Mouse (Mus musculus): Measurements from ENCODE around the gene Adgre5.

Adgre5 gene

GRCm38 (mm10) chr8:83747661-83748346 is 6.7 kb upstream of the Adgre5 start:
- TF ChIP-seq POU5F1 (IDR thresholded peaks at IDR 0.05; ENCODE audit: borderline replicate concordance, low read length) (no peak), NANOG (IDR thresholded peaks at IDR 0.05; ENCODE audit: borderline replicate concordance, low read length) (no peak), CTCF (conservative IDR thresholded peaks at IDR 0.05; ENCODE audit: low read length) (no peak)
- no peaks in the 10 kb centered on the region for H3K9me3 ChIP-seq (ENCODE audit: low read length)
- H3K27me3 ChIP-seq (ENCODE audit: insufficient read depth, low read length): peaks cover 33% of the 10 kb centered on the region
- peaks cover 55% of the 10 kb centered on the region for H3K4me1 ChIP-seq (replicated peaks; ENCODE audit: low read depth, low read length)
- H3K36me3 ChIP-seq (ENCODE audit: insufficient read depth, low read length): no peaks in the 10 kb centered on the region
- peak overlapping the region; percentile 75 for H3K4me3 ChIP-seq (replicated peaks; ENCODE audit: low read length)

DNA sequence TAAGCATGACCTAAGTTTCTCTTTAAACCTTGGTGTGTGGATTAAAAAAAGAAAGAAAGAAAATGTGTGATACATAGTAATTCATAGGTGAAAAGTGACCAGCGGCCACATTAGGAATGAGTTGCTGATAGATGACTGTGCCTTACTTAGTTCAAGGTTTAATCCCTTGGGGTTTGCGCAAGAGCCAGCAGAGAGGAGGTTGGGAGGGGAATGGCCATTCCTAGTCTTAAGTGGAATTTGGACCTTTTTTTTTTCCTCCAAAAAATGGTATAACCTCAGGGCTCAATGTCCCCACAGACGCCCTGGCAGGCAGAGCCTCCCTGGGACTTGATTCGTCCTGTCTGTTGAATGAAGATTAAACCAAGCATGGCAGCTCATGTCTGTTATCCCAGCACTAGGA is 2.9 kb upstream of the Adgre5 start:
- Histone ChIP-seq H3K9me3 (ENCODE audit: low read length) (no peaks in the 10 kb centered on the region), H3K4me1 (replicated peaks; ENCODE audit: low read depth, low read length) (peaks cover 73% of the 10 kb centered on the region), H3K36me3 (ENCODE audit: insufficient read depth, low read length) (no peaks in the 10 kb centered on the region), H3K27me3 (ENCODE audit: insufficient read depth, low read length) (peaks cover 20% of the 10 kb centered on the region), H3K4me3 (replicated peaks; ENCODE audit: low read length) (no peak overlapping the region)
- TF ChIP-seq CTCF (conservative IDR thresholded peaks at IDR 0.05; ENCODE audit: low read length) (no peak), POU5F1 (IDR thresholded peaks at IDR 0.05; ENCODE audit: borderline replicate concordance, low read length) (no peak), NANOG (IDR thresholded peaks at IDR 0.05; ENCODE audit: borderline replicate concordance, low read length) (no peak)

DNA sequence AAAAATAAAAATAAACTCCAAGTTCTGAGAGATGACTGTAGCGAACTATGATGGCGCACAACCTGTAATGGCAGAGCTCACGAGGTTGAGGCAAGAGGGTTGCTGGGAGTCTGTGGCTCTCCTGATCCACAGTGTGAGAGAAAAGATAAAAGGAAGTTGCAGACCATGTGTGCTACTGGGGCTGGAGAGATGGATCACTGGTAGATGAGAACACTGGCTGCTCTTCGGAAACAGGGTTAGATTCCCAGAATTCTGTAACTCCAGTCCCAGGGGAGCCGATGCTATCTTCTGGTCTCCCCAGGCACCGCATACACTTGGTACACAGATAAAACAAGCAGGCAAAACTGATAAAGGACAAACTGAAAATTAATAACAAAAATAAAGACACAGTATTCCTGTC is 1.8 kb upstream of the Adgre5 start:
- H3K36me3 ChIP-seq (ENCODE audit: insufficient read depth, low read length): no peaks in the 10 kb centered on the region; the same call in 1 of the 2 replicates
- TF ChIP-seq NANOG (IDR thresholded peaks at IDR 0.05; ENCODE audit: borderline replicate concordance, low read length) (no peak), CTCF (conservative IDR thresholded peaks at IDR 0.05; ENCODE audit: low read length) (no peak), POU5F1 (IDR thresholded peaks at IDR 0.05; ENCODE audit: borderline replicate concordance, low read length) (no peak)
- H3K9me3 ChIP-seq (ENCODE audit: low read length): no peaks in the 10 kb centered on the region
- peaks cover 73% of the 10 kb centered on the region for H3K4me1 ChIP-seq (replicated peaks; ENCODE audit: low read depth, low read length)
- H3K4me3 ChIP-seq (replicated peaks; ENCODE audit: low read length): no peak overlapping the region
- peaks cover 9% of the 10 kb centered on the region for H3K27me3 ChIP-seq (ENCODE audit: insufficient read depth, low read length)

GRCm38 (mm10) chr8:83741849-83742655 is 926 bp upstream of the Adgre5 start:
- 0 out of 2 replicates have a peak, but pooled peaks cover 2% of the 10 kb centered on the region for H3K27me3 ChIP-seq (ENCODE audit: insufficient read depth, low read length)
- H3K9me3 ChIP-seq (ENCODE audit: low read length): no peaks in the 10 kb centered on the region
- H3K4me3 ChIP-seq (replicated peaks; ENCODE audit: low read length): peak overlapping the region; percentile 85
- TF ChIP-seq NANOG (IDR thresholded peaks at IDR 0.05; ENCODE audit: borderline replicate concordance, low read length) (no peak), CTCF (conservative IDR thresholded peaks at IDR 0.05; ENCODE audit: low read length) (no peak), POU5F1 (IDR thresholded peaks at IDR 0.05; ENCODE audit: borderline replicate concordance, low read length) (no peak)
- peaks cover 74% of the 10 kb centered on the region for H3K4me1 ChIP-seq (replicated peaks; ENCODE audit: low read depth, low read length)
- peaks cover 5% of the 10 kb centered on the region for H3K36me3 ChIP-seq (ENCODE audit: insufficient read depth, low read length)

GRCm38 (mm10) chr8:83740586-83740975 is 545 bp downstream of the Adgre5 start:
- H3K36me3 ChIP-seq (ENCODE audit: insufficient read depth, low read length): peaks cover 20% of the 10 kb centered on the region
- TF ChIP-seq POU5F1 (IDR thresholded peaks at IDR 0.05; ENCODE audit: borderline replicate concordance, low read length) (no peak), NANOG (IDR thresholded peaks at IDR 0.05; ENCODE audit: borderline replicate concordance, low read length) (no peak), CTCF (conservative IDR thresholded peaks at IDR 0.05; ENCODE audit: low read length) (no peak)
- peaks cover 85% of the 10 kb centered on the region for H3K4me1 ChIP-seq (replicated peaks; ENCODE audit: low read depth, low read length)

GRCm38 (mm10) chr8:83739711-83740468 is 1.2 kb downstream of the Adgre5 start:
- H3K27me3 ChIP-seq (ENCODE audit: insufficient read depth, low read length): no peaks in the 10 kb centered on the region
- H3K36me3 ChIP-seq (ENCODE audit: insufficient read depth, low read length): peaks cover 26% of the 10 kb centered on the region
- peak overlapping the region; percentile 85 for H3K4me3 ChIP-seq (replicated peaks; ENCODE audit: low read length)
- H3K4me1 ChIP-seq (replicated peaks; ENCODE audit: low read depth, low read length): peaks cover 89% of the 10 kb centered on the region
- no peaks in the 10 kb centered on the region for H3K9me3 ChIP-seq (ENCODE audit: low read length)
- TF ChIP-seq NANOG (IDR thresholded peaks at IDR 0.05; ENCODE audit: borderline replicate concordance, low read length): no peak; the same call in 1 of the 2 replicates
- TF ChIP-seq CTCF (conservative IDR thresholded peaks at IDR 0.05; ENCODE audit: low read length): no peak
- no peak for TF ChIP-seq POU5F1 (IDR thresholded peaks at IDR 0.05; ENCODE audit: borderline replicate concordance, low read length)

More at GRCm38 (mm10) chr8:83740586-83740975, 545 bp downstream of the Adgre5 start:
- peak overlapping the region; percentile 85 for H3K4me3 ChIP-seq (replicated peaks; ENCODE audit: low read length)
- no peaks in the 10 kb centered on the region for H3K9me3 ChIP-seq (ENCODE audit: low read length)
- no peaks in the 10 kb centered on the region for H3K27me3 ChIP-seq (ENCODE audit: insufficient read depth, low read length)

- peaks cover 34% of the 10 kb centered on the region for H3K36me3 ChIP-seq (ENCODE audit: insufficient read depth, low read length)
- TF ChIP-seq CTCF (conservative IDR thresholded peaks at IDR 0.05; ENCODE audit: low read length): no peak
- no peak for TF ChIP-seq POU5F1 (IDR thresholded peaks at IDR 0.05; ENCODE audit: borderline replicate concordance, low read length)
- no peak for TF ChIP-seq NANOG (IDR thresholded peaks at IDR 0.05; ENCODE audit: borderline replicate concordance, low read length)
- H3K4me3 ChIP-seq (replicated peaks; ENCODE audit: low read length): peak overlapping the region; percentile 85
- H3K4me1 ChIP-seq (replicated peaks; ENCODE audit: low read depth, low read length): peaks cover 89% of the 10 kb centered on the region
- H3K27me3 ChIP-seq (ENCODE audit: insufficient read depth, low read length): no peaks in the 10 kb centered on the region
- H3K9me3 ChIP-seq (ENCODE audit: low read length): no peaks in the 10 kb centered on the region
These were observed 2.0 kb downstream of the Adgre5 start for GRCm38 (mm10) chr8:83738949-83739710.
